In the genomic region with DNA sequence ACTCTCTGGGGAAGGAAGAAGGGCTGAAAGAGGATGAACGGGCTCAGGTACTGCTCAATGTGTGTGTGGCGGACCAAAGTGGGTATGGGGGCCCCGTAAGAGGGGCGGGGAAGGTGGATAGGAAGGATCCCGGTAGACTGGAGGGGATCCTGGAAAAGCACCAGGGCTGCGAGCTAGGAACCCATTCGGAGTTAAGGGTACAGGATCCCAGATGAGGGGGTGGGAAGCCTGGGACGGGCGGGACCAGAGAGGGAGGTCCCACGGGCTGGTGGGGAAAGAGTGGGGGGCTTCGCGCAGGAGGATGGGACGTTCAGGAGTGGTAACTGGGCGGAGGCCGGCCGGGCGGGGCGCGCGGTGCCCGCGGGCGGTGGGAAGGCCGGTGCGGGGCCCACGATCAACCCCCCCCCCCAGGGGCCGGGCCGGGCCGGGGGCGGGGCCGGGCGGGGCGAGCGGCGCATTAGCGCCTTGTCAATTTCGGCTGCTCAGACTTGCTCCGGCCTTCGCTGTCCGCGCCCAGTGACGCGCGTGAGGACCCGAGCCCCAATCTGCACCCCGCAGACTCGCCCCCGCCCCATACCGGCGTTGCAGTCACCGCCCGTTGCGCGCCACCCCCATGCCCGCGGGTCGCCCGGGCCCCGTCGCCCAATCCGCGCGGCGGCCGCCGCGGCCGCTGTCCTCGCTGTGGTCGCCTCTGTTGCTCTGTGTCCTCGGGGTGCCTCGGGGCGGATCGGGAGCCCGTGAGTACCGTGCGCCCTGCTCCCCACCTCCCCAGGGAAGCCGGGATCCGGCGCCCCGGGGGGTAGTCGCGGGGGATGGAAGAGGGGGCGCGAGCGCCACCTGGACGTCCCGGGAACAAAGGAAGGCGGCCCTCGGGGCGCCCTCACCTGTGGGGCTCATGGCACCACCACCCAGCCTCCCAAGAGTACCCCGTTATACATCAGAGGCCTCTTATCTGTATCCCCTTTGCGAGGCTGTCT, we compare ENCODE assay signal across 8 mouse cellular contexts. TPM values are rescaled to one million over a fixed set of nuclear protein-coding genes. Genes with fewer than 3 reads are reported as not detected.
DNase-seq lines count a peak whose midpoint lies in the region; ATAC-seq and TF ChIP-seq lines count a peak whose summit lies in the region.

A gene (plus strand): TSS at position 495 of the 977 bp plus-strand sequence.

- TF ChIP-seq CTCF in left cerebral cortex, adult 2 months (IDR thresholded peaks at IDR 0.05) = no peak

- H3K27ac ChIP-seq in left cerebral cortex, adult 2 months = no peak within 1 kb of the TSS
- peak within 1 kb of the TSS; percentile 74 for H3K27ac ChIP-seq in forebrain, embryonic 10.5 days
- no peak within 1 kb of the TSS for H3K27ac ChIP-seq in neural tube, embryonic 13.5 days (replicated peaks)

- peaks cover 80% of the 10 kb centered on the region for H3K4me1 ChIP-seq in forebrain, embryonic 10.5 days
- peaks cover 69% of the 10 kb centered on the region for H3K4me1 ChIP-seq in neural tube, embryonic 13.5 days (replicated peaks)

- H3K9me3 ChIP-seq in forebrain, embryonic 10.5 days = no peaks in the 10 kb centered on the region
- H3K9me3 ChIP-seq in neural tube, embryonic 13.5 days = no peaks in the 10 kb centered on the region

- ATAC-seq in neural tube, embryonic 13.5 days (ENCODE audit: low read depth) = no peak

- peak within 1 kb of the TSS; percentile 59 for H3K4me2 ChIP-seq in neural tube, embryonic 13.5 days

- WGBS in forebrain, embryonic 10.5 days = 1% methylated on average over 81 of the region's 93 CpGs
- under 1% methylated on average over 61 of the region's 93 CpGs for WGBS in neural tube, embryonic 13.5 days

- H3K27me3 ChIP-seq in forebrain, embryonic 10.5 days (ENCODE audit: poor library complexity, severe bottlenecking) = peaks cover 100% of the 10 kb centered on the region
- peaks cover 100% of the 10 kb centered on the region for H3K27me3 ChIP-seq in neural tube, embryonic 13.5 days

- intact Hi-C loops in left cerebral cortex, adult 2 months (cut with DNase I) = no loop called here
- intact Hi-C loops in left cerebral cortex, postnatal 14 days (cut with DNase I) = no loop called here

- no peak for DNase-seq in left cerebral cortex, adult 2 months (ENCODE audit: extremely low spot score in 1 of 2, low spot score in 2 of 2)
- no peak for DNase-seq in left cerebral cortex, postnatal 14 days (ENCODE audit: low spot score in 2 of 2)
- DNase-seq in forebrain, embryonic 10.5 days (ENCODE audit: extremely low spot score, low spot score) = no peak
- no peak for DNase-seq in layer of hippocampus, postnatal 36 days
- no peak for DNase-seq in right cerebral cortex, postnatal 36 days (ENCODE audit: low spot score in 2 of 2)
- no peak for DNase-seq in adrenal gland, postnatal 14 days
- DNase-seq in left cerebral cortex, adult 18-20 months (ENCODE audit: low spot score in 2 of 2) = no peak

- no peaks in the 10 kb centered on the region for H3K36me3 ChIP-seq in forebrain, embryonic 10.5 days (replicated peaks)
- no peaks in the 10 kb centered on the region for H3K36me3 ChIP-seq in neural tube, embryonic 13.5 days

- H3K4me3 ChIP-seq in left cerebral cortex, adult 2 months = peak within 1 kb of the TSS; percentile 27; the same call in 1 of the 2 replicates
- peak within 1 kb of the TSS; percentile 50 for H3K4me3 ChIP-seq in forebrain, embryonic 10.5 days
- H3K4me3 ChIP-seq in neural tube, embryonic 13.5 days = peak within 1 kb of the TSS; percentile 34

- peak within 1 kb of the TSS; percentile 64 for H3K9ac ChIP-seq in neural tube, embryonic 13.5 days

RNA-seq across cellular contexts. Expression of the gene that starts here (rescaled TPM):
- 1 to 10 TPM; 2.6 to 3.0 TPM for total RNA-seq in left cerebral cortex, adult 2 months (2021)
- 1 to 10 TPM; 5.8 to 7.5 TPM for total RNA-seq in left cerebral cortex, postnatal 14 days (2021)
- polyA plus RNA-seq in forebrain, embryonic 10.5 days (2016; fragmentation: Nextera tagmentation; extraction: Ambion mirVana) = 34.1 and 48.4 TPM in 2 replicates
- total RNA-seq in layer of hippocampus, postnatal 36 days (2021) = 10 to 100 TPM; 42.9 to 45.2 TPM
- polyA plus RNA-seq in neural tube, embryonic 13.5 days (2015; fragmentation: Nextera tagmentation; extraction: Ambion mirVana) = 3.6 and 4.6 TPM in 2 replicates
- not detected in 2 replicates for total RNA-seq in adrenal gland, postnatal 14 days (2021)
- total RNA-seq in left cerebral cortex, adult 18-20 months (2021) = 1 to 10 TPM; 1.5 to 2.8 TPM

Comparison
In these comparisons a context has a peak if more than half of its experiments do, and no peak if none do; other contexts are left out.
1. RNA of the gene that starts here (total RNA-seq): 42.9 to 45.2 TPM in layer of hippocampus, postnatal 36 days; 5.8 to 7.5 TPM in left cerebral cortex, postnatal 14 days, 2.6 to 3.0 TPM in left cerebral cortex, adult 2 months, 1.5 to 2.8 TPM in left cerebral cortex, adult 18-20 months and not detected in adrenal gland, postnatal 14 days; every median in the first group is over 4 times any median in the second.
2. Peak in every context shown above with its lines, with median percentiles within 50 percentile points of each other: H3K4me3 ChIP-seq.